Mouse (Mus musculus): Measurements from ENCODE around the gene Ankrd33b. TPM values are rescaled to one million over a fixed set of nuclear protein-coding genes. Genes with fewer than 3 reads are reported as not detected.

Ankrd33b gene
- polyA plus RNA-seq, 1 experiment from 2014 or later = 1.0 TPM

GRCm38 (mm10) chr15:31265845-31266244, 101.7 kb downstream of the Ankrd33b start:
- H3K27ac ChIP-seq = no peak overlapping the region
- no peak for ATAC-seq (ENCODE audit: low FRiP score, low read depth)
- H3K4me1 ChIP-seq = 0 out of 2 replicates have a peak, but pooled peaks cover 3% of the 10 kb centered on the region
- H3K4me2 ChIP-seq (replicated peaks) = no peak overlapping the region
- WGBS = 89% methylated on average over 12 of the region's 12 CpGs
- H3K9me3 ChIP-seq = no peaks in the 10 kb centered on the region
- no peaks in the 10 kb centered on the region for H3K36me3 ChIP-seq
- H3K4me3 ChIP-seq = no peak overlapping the region
- no peaks in the 10 kb centered on the region for H3K27me3 ChIP-seq (replicated peaks)
- no peak overlapping the region for H3K9ac ChIP-seq

DNA sequence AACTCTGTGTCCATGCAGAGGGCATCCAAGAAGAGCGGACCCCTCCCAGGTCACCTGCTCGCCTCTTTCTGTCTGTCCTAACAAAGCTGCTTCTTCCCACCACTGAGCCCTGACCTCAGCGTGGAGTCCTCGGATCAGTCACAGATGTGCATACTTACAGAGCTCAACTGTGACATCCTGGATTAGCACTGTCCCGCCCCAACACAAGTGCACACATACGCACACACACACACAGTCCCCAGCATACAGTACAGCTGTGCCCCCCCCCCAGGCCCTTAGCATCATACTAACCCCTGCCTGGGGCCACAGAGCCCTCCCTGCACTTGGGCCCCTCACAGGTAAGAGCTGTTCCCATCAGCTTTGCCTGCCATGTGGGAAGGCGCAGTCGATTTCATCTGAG, 102.1 kb downstream of the Ankrd33b start:
- ATAC-seq (ENCODE audit: low FRiP score, low read depth) = peak; percentile 57
- Histone ChIP-seq H3K4me2 (replicated peaks) (no peak overlapping the region), H3K27me3 (replicated peaks) (no peaks in the 10 kb centered on the region), H3K36me3 (no peaks in the 10 kb centered on the region), H3K4me1 (0 out of 2 replicates have a peak, but pooled peaks cover 2% of the 10 kb centered on the region), H3K9ac (no peak overlapping the region), H3K9me3 (no peaks in the 10 kb centered on the region), H3K27ac (no peak overlapping the region), H3K4me3 (no peak overlapping the region)
- WGBS = 91% methylated on average over 8 of the region's 8 CpGs

- ATAC-seq (ENCODE audit: low FRiP score, low read depth) = peak; percentile 88
- H3K4me2 ChIP-seq (replicated peaks) = no peak overlapping the region
- no peaks in the 10 kb centered on the region for H3K4me1 ChIP-seq
- no peak overlapping the region for H3K27ac ChIP-seq
- no peak overlapping the region for H3K9ac ChIP-seq
- no peaks in the 10 kb centered on the region for H3K36me3 ChIP-seq
- WGBS = 28% methylated on average over 6 of the region's 6 CpGs
- H3K9me3 ChIP-seq = no peaks in the 10 kb centered on the region
- H3K4me3 ChIP-seq = no peak overlapping the region
- H3K27me3 ChIP-seq (replicated peaks) = no peaks in the 10 kb centered on the region
These were observed 102.7 kb downstream of the Ankrd33b start for GRCm38 (mm10) chr15:31264827-31265226.

- no peak overlapping the region for H3K4me3 ChIP-seq
- no peaks in the 10 kb centered on the region for H3K36me3 ChIP-seq
- H3K4me2 ChIP-seq (replicated peaks) = no peak overlapping the region
- no peak overlapping the region for H3K9ac ChIP-seq
- whole genome bisulfite sequencing = 80% methylated on average over 9 of the region's 9 CpGs
- H3K27ac ChIP-seq = no peak overlapping the region
- H3K4me1 ChIP-seq = no peaks in the 10 kb centered on the region
- ATAC-seq (ENCODE audit: low FRiP score, low read depth) = no peak
- no peaks in the 10 kb centered on the region for H3K9me3 ChIP-seq
- H3K27me3 ChIP-seq (replicated peaks) = no peaks in the 10 kb centered on the region
These were observed 105.2 kb downstream of the Ankrd33b start for GRCm38 (mm10) chr15:31262361-31262760.

- no peak overlapping the region for H3K27ac ChIP-seq
- peaks cover 6% of the 10 kb centered on the region; the same call in 1 of the 2 replicates for H3K4me1 ChIP-seq
- no peak overlapping the region for H3K9ac ChIP-seq
- no peak overlapping the region for H3K4me2 ChIP-seq (replicated peaks)
- 79% methylated on average over 10 of the region's 10 CpGs for WGBS
- H3K27me3 ChIP-seq (replicated peaks) = no peaks in the 10 kb centered on the region
- H3K36me3 ChIP-seq = no peaks in the 10 kb centered on the region
- no peak for ATAC-seq (ENCODE audit: low FRiP score, low read depth)
- no peak overlapping the region for H3K4me3 ChIP-seq
- H3K9me3 ChIP-seq = no peaks in the 10 kb centered on the region
These were observed 106.4 kb downstream of the Ankrd33b start for GRCm38 (mm10) chr15:31261094-31261493.

GRCm38 (mm10) chr15:31258693-31259439, 108.7 kb downstream of the Ankrd33b start:
- Histone ChIP-seq H3K36me3 (no peaks in the 10 kb centered on the region), H3K9ac (no peak overlapping the region), H3K4me1 (peaks cover 6% of the 10 kb centered on the region; the same call in 1 of the 2 replicates), H3K4me2 (replicated peaks) (no peak overlapping the region), H3K27me3 (replicated peaks) (no peaks in the 10 kb centered on the region), H3K9me3 (no peaks in the 10 kb centered on the region), H3K4me3 (no peak overlapping the region), H3K27ac (no peak overlapping the region)
- WGBS = 86% methylated on average over 18 of the region's 18 CpGs
- ATAC-seq (ENCODE audit: low FRiP score, low read depth) = no peak

DNA sequence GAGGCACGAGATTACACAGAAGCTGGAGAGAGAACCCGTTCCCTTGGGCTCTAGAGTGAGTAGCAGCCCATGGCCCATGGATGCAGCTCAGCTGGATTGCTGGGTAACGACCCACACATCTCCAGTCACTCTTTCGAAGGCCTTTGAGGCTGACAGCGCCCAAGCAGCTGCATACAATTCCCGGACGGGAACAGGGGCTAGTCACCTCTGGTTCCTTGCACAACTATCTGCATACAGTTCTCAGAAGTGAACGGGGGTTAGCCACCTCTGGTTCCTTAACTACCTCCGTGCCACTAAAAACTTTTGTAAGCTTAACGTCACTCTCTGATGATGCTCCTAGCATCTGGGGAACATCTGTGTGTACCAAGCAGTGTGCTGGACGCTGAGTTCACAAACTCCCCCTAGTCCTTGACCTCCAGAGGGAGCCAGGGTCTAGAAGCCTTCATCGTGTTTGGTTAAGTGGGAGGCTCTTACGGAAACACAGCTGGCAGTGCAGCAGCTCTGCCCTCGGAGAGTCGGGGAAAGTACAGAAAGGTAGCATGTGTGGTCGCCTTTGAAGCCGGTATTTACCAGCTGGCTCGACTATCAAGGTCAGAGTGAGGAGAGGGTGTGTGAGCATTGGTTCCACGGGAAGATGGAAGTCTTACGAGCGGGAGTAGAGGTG, 109.4 kb downstream of the Ankrd33b start:
- H3K27ac ChIP-seq = no peak overlapping the region
- no peaks in the 10 kb centered on the region for H3K27me3 ChIP-seq (replicated peaks)
- H3K4me1 ChIP-seq = peaks cover 6% of the 10 kb centered on the region; the same call in 1 of the 2 replicates
- H3K9me3 ChIP-seq = no peaks in the 10 kb centered on the region
- no peak overlapping the region for H3K4me2 ChIP-seq (replicated peaks)
- no peak overlapping the region for H3K4me3 ChIP-seq
- no peaks in the 10 kb centered on the region for H3K36me3 ChIP-seq
- 74% methylated on average over 21 of the region's 21 CpGs for WGBS
- ATAC-seq (ENCODE audit: low FRiP score, low read depth) = no peak
- no peak overlapping the region for H3K9ac ChIP-seq

- no peaks in the 10 kb centered on the region for H3K27me3 ChIP-seq (replicated peaks)
- WGBS = 84% methylated on average over 1 of the region's 1 CpGs
- no peaks in the 10 kb centered on the region for H3K36me3 ChIP-seq
- no peak overlapping the region for H3K4me3 ChIP-seq
- H3K9me3 ChIP-seq = no peaks in the 10 kb centered on the region
- H3K4me2 ChIP-seq (replicated peaks) = no peak overlapping the region
- H3K4me1 ChIP-seq = peaks cover 6% of the 10 kb centered on the region; the same call in 1 of the 2 replicates
- H3K27ac ChIP-seq = no peak overlapping the region
- no peak for ATAC-seq (ENCODE audit: low FRiP score, low read depth)
- H3K9ac ChIP-seq = no peak overlapping the region
These were observed 110.2 kb downstream of the Ankrd33b start for GRCm38 (mm10) chr15:31257329-31257728.

DNA sequence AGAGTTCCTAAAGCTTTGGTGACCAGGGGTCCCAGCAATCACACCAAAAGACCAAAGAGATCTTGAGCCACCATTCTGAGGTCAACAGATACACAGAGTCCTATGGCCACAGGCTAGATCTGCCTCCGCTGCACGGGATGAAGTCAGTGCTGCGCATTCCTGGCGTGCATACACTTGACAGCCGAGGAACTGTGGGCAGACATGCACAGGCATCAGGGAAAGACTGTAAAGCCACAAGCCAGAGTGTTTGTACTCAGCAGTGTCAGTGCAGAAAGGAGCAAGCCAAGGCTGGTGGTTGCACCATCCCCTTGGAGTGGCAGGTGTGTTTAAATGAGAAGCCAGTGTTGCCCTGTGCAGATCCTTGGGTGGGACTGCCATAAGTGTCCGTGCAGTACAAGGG, 111.8 kb downstream of the Ankrd33b start:
- no peak overlapping the region for H3K27ac ChIP-seq
- no peak overlapping the region for H3K9ac ChIP-seq
- H3K36me3 ChIP-seq = no peaks in the 10 kb centered on the region
- no peak overlapping the region for H3K4me3 ChIP-seq
- ATAC-seq (ENCODE audit: low FRiP score, low read depth) = no peak
- no peaks in the 10 kb centered on the region for H3K9me3 ChIP-seq
- H3K4me2 ChIP-seq (replicated peaks) = no peak overlapping the region
- WGBS = 83% methylated on average over 6 of the region's 6 CpGs
- no peaks in the 10 kb centered on the region for H3K27me3 ChIP-seq (replicated peaks)
- peaks cover 6% of the 10 kb centered on the region; the same call in 1 of the 2 replicates for H3K4me1 ChIP-seq

GRCm38 (mm10) chr15:31254939-31255535, 112.5 kb downstream of the Ankrd33b start:
- ATAC-seq (ENCODE audit: low FRiP score, low read depth) = no peak
- Histone ChIP-seq H3K27ac (no peak overlapping the region), H3K4me3 (no peak overlapping the region), H3K9ac (no peak overlapping the region), H3K4me2 (replicated peaks) (no peak overlapping the region), H3K9me3 (no peaks in the 10 kb centered on the region), H3K27me3 (replicated peaks) (no peaks in the 10 kb centered on the region), H3K36me3 (no peaks in the 10 kb centered on the region), H3K4me1 (peaks cover 6% of the 10 kb centered on the region)
- 88% methylated on average over 9 of the region's 9 CpGs for WGBS

DNA sequence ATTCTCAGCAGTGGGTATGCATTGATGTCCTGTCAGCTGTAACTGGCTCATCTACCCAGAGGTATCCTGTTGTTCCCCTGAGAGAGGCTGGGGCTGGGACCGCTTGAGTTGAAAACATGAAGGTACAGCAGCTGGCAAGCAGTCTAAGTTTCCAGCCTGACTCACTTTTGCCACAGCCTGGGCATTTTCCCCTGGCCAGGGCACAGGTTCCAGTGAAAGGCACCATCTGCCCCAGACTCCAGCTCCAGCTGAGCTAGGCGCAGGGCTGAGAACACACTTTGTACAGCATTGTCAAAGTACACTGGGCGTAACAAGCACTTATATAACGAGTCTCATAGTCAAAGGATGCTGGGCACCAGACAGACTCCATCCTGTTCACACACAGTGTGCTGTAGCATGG, 113.6 kb downstream of the Ankrd33b start:
- no peaks in the 10 kb centered on the region for H3K27me3 ChIP-seq (replicated peaks)
- no peak overlapping the region for H3K4me2 ChIP-seq (replicated peaks)
- WGBS = 86% methylated on average over 4 of the region's 4 CpGs
- H3K4me1 ChIP-seq = peaks cover 6% of the 10 kb centered on the region
- no peak overlapping the region for H3K4me3 ChIP-seq
- no peak overlapping the region for H3K9ac ChIP-seq
- H3K9me3 ChIP-seq = no peaks in the 10 kb centered on the region
- no peaks in the 10 kb centered on the region for H3K36me3 ChIP-seq
- no peak overlapping the region for H3K27ac ChIP-seq
- ATAC-seq (ENCODE audit: low FRiP score, low read depth) = no peak

DNA sequence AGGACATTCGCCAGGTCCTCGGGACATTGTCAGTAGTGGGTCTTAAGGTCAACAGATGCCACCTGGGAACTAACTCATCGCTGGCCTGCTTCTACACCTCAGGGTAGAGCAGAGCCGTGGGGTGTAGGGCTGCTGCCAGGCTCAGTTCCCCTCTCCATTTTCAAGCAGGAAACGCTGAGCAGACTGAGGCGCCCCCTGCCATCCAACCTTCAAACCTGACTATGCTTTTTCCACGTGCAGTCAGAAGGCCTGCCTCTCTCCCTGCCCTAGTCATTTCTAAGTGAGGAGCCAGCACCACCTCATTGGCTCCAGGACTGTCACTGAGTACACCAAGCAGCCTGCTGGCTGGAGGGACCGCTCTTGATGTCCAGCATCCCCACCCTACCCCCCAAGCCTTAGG, 114.1 kb downstream of the Ankrd33b start:
- Histone ChIP-seq H3K9me3 (no peaks in the 10 kb centered on the region), H3K9ac (no peak overlapping the region), H3K4me2 (replicated peaks) (no peak overlapping the region), H3K36me3 (no peaks in the 10 kb centered on the region), H3K27ac (no peak overlapping the region), H3K4me1 (peaks cover 6% of the 10 kb centered on the region), H3K27me3 (replicated peaks) (no peaks in the 10 kb centered on the region), H3K4me3 (no peak overlapping the region)
- WGBS = 71% methylated on average over 8 of the region's 8 CpGs
- ATAC-seq (ENCODE audit: low FRiP score, low read depth) = no peak

Measured in neural tube, embryonic 12.5 days (tissue).